Mouse (Mus musculus) limb, embryonic 13.5 days (tissue): ENCODE data around the gene Tubgcp5. TPM values are rescaled to one million over a fixed set of nuclear protein-coding genes. Genes with fewer than 3 reads are reported as not detected.

Source experiments
- ATAC-seq: fragments of 200-750 bp; cut with Nextera tagmentation; 2 replicates; pipeline ENCODE4 v1.8.0; 2017; ENCODE audit warnings: low read depth, moderate number of reproducible peaks, moderate TSS enrichment; ENCODE audit not compliant: low FRiP score
- H3K27ac ChIP-seq: fragments of 300-500 bp; sonication (generic); 2 replicates; pipeline ENCODE4 v1.5.1; 2015; ENCODE audit warnings: inconsistent platforms, mild to moderate bottlenecking, moderate library complexity
- H3K27me3 ChIP-seq: fragments of 300-500 bp; sonication (generic); 2 replicates; pipeline ENCODE4 v1.6.1; 2015; ENCODE audit warnings: mild to moderate bottlenecking, inconsistent platforms
- H3K36me3 ChIP-seq: fragments of 300-500 bp; sonication (generic); 2 replicates; pipeline ENCODE4 v1.6.1; 2015; ENCODE audit warnings: inconsistent platforms, mild to moderate bottlenecking, moderate library complexity
- H3K4me1 ChIP-seq: fragments of 300-500 bp; sonication (generic); 2 replicates; pipeline ENCODE4 v1.6.1; 2015; ENCODE audit warnings: inconsistent platforms
- H3K4me2 ChIP-seq: fragments of 300-500 bp; sonication (generic); replicated peaks from 2 replicates; pipeline ENCODE4 v1.6.1; 2015; ENCODE audit warnings: inconsistent platforms, mild to moderate bottlenecking, moderate library complexity
- H3K4me3 ChIP-seq: fragments of 300-500 bp; sonication (generic); 2 replicates; pipeline ENCODE4 v1.5.1; 2015; ENCODE audit warnings: moderate library complexity, mild to moderate bottlenecking, inconsistent platforms
- H3K9ac ChIP-seq: fragments of 300-500 bp; sonication (generic); 2 replicates; pipeline ENCODE4 v1.6.1; 2015; ENCODE audit warnings: mild to moderate bottlenecking, inconsistent platforms
- H3K9me3 ChIP-seq: fragments of 300-500 bp; sonication (generic); 2 replicates; pipeline ENCODE4 v1.6.1; 2016; ENCODE audit warnings: inconsistent platforms
- WGBS: fragments of 180-500 bp; shearing (Covaris S2); methylation state at CpG from one replicate; pipeline ENCODE4 v1.1.7; 2015; 5-methylcytosine and 5-hydroxymethylcytosine counted together
- polyA plus RNA-seq: library from polyadenylated mRNA; unstranded; fragments of >200 nt; fragmentation: Nextera tagmentation; extraction: Ambion mirVana; gene quantifications from 2 replicates; pipeline ENCODE4 v1.2.1, GENCODE M21; 2015

The Tubgcp5 gene
- polyA plus RNA-seq, 1 experiment from 2014 or later: 44.8 TPM

GRCm38 (mm10) chr7:55877721-55878120 lies 83.8 kb downstream of the Tubgcp5 start:
- Histone ChIP-seq H3K36me3 (peaks cover 95% of the 10 kb centered on the region), H3K9me3 (no peaks in the 10 kb centered on the region), H3K4me3 (no peak overlapping the region), H3K27me3 (no peaks in the 10 kb centered on the region), H3K27ac (no peak overlapping the region), H3K9ac (no peak overlapping the region), H3K4me1 (no peaks in the 10 kb centered on the region), H3K4me2 (no peak overlapping the region)
- WGBS: 90% methylated on average over 10 of the region's 10 CpGs
- ATAC-seq: no peak

- Histone ChIP-seq H3K36me3 (peaks cover 85% of the 10 kb centered on the region), H3K27ac (no peak overlapping the region), H3K9me3 (no peaks in the 10 kb centered on the region), H3K4me3 (no peak overlapping the region), H3K4me2 (no peak overlapping the region), H3K27me3 (no peaks in the 10 kb centered on the region), H3K4me1 (no peaks in the 10 kb centered on the region), H3K9ac (no peak overlapping the region)
- no peak for ATAC-seq
- 88% methylated on average over 9 of the region's 9 CpGs for WGBS
Observed at GRCm38 (mm10) chr7:55880882-55881281, 86.9 kb downstream of the Tubgcp5 start.

Other genes starting within 250 kb of the Tubgcp5 start
- gene Siglech, start 26.0 kb upstream of the Tubgcp5 start, polyA plus RNA-seq: 0.60 and 1.2 TPM in 2 replicates
- gene Cyfip1, start 47.6 kb downstream of the Tubgcp5 start, polyA plus RNA-seq: 118 and 127 TPM in 2 replicates
- gene Nipa2, start 168.3 kb downstream of the Tubgcp5 start, polyA plus RNA-seq: 44.4 and 48.2 TPM in 2 replicates
- gene Nipa1, start 225.8 kb downstream of the Tubgcp5 start, polyA plus RNA-seq: 9.4 and 9.5 TPM in 2 replicates